Comparison of ENCODE assay signal across 16 mouse cellular contexts in genomic region chr15:94220686-94221085, GRCm38 (mm10).
DNase-seq lines count a peak whose midpoint lies in the region; ATAC-seq and TF ChIP-seq lines count a peak whose summit lies in the region.
"Had no signal": no experiment of that assay in that cellular context is flagged by ENCODE, and none has a peak within 500 bp of the region (broad histone marks: within the 10 kb centered on the region; RNA-seq: fewer than 3 reads in every experiment).

No protein-coding gene starts in this region.

- H3K36me3 ChIP-seq in intestine, embryonic 15.5 days: no peaks in the 10 kb centered on the region
- no peaks in the 10 kb centered on the region for H3K36me3 ChIP-seq in intestine, postnatal 0 days (ENCODE audit: control insufficient read depth, insufficient read depth)
- no peaks in the 10 kb centered on the region for H3K36me3 ChIP-seq in stomach, embryonic 15.5 days
- H3K36me3 ChIP-seq in stomach, postnatal 0 days (ENCODE audit: control insufficient read depth, insufficient read depth, low read length): no peaks in the 10 kb centered on the region
- no peaks in the 10 kb centered on the region for H3K36me3 ChIP-seq in limb, embryonic 10.5 days
- H3K36me3 ChIP-seq: embryonic facial prominence, embryonic 12.5 days; forebrain, embryonic 12.5 days; limb, embryonic 12.5 days; midbrain, embryonic 15.5 days; neural tube, embryonic 15.5 days had no signal

- H3K4me2 ChIP-seq in intestine, embryonic 15.5 days (replicated peaks): no peak overlapping the region
- no peak overlapping the region for H3K4me2 ChIP-seq in intestine, postnatal 0 days (replicated peaks; ENCODE audit: low read depth)
- H3K4me2 ChIP-seq in stomach, embryonic 15.5 days: no peak overlapping the region
- H3K4me2 ChIP-seq in stomach, postnatal 0 days (replicated peaks; ENCODE audit: low read depth): no peak overlapping the region
- H3K4me2 ChIP-seq: embryonic facial prominence, embryonic 12.5 days; forebrain, embryonic 12.5 days; limb, embryonic 12.5 days; midbrain, embryonic 15.5 days; neural tube, embryonic 15.5 days had no signal

- no peaks in the 10 kb centered on the region for H3K9me3 ChIP-seq in intestine, embryonic 15.5 days
- H3K9me3 ChIP-seq in intestine, postnatal 0 days (ENCODE audit: control insufficient read depth): no peaks in the 10 kb centered on the region
- no peaks in the 10 kb centered on the region for H3K9me3 ChIP-seq in stomach, embryonic 15.5 days
- no peaks in the 10 kb centered on the region for H3K9me3 ChIP-seq in stomach, postnatal 0 days (ENCODE audit: control insufficient read depth, low read length)
- H3K9me3 ChIP-seq in limb, embryonic 10.5 days (replicated peaks): no peaks in the 10 kb centered on the region
- H3K9me3 ChIP-seq: embryonic facial prominence, embryonic 12.5 days; forebrain, embryonic 12.5 days; limb, embryonic 12.5 days; midbrain, embryonic 15.5 days; neural tube, embryonic 15.5 days had no signal

- no peak overlapping the region for H3K27ac ChIP-seq in intestine, embryonic 15.5 days
- H3K27ac ChIP-seq in intestine, postnatal 0 days (ENCODE audit: low read depth, low read length): no peak overlapping the region
- H3K27ac ChIP-seq in stomach, embryonic 15.5 days: no peak overlapping the region
- H3K27ac ChIP-seq in stomach, postnatal 0 days (replicated peaks): no peak overlapping the region
- H3K27ac ChIP-seq in limb, embryonic 10.5 days: peak overlapping the region; percentile 58
- H3K27ac ChIP-seq: embryonic facial prominence, embryonic 12.5 days; forebrain, embryonic 12.5 days; hindbrain, postnatal 0 days; limb, embryonic 12.5 days; macrophage; midbrain, embryonic 15.5 days; neural tube, embryonic 15.5 days had no signal

- ATAC-seq in intestine, embryonic 15.5 days: peak; percentile 28; the same call in 1 of the 2 replicates
- ATAC-seq in intestine, postnatal 0 days: no peak
- ATAC-seq in stomach, embryonic 15.5 days (ENCODE audit: insufficient read depth, low FRiP score, low read depth): peak; percentile 27; the same call in 1 of the 2 replicates
- ATAC-seq in stomach, postnatal 0 days (ENCODE audit: low FRiP score, low TSS enrichment): no peak
- ATAC-seq: midbrain, embryonic 15.5 days had no signal

- no peak for TF ChIP-seq CTCF in intestine, postnatal 0 days (IDR thresholded peaks at IDR 0.05; ENCODE audit: low read depth)
- no peak for TF ChIP-seq CTCF in stomach, postnatal 0 days (IDR thresholded peaks at IDR 0.05; ENCODE audit: low read depth)

- no peak overlapping the region for H3K9ac ChIP-seq in intestine, embryonic 15.5 days
- H3K9ac ChIP-seq in intestine, postnatal 0 days (ENCODE audit: low read depth, low read length): no peak overlapping the region
- H3K9ac ChIP-seq in stomach, embryonic 15.5 days: no peak overlapping the region
- no peak overlapping the region for H3K9ac ChIP-seq in stomach, postnatal 0 days (ENCODE audit: low read length)
- H3K9ac ChIP-seq: embryonic facial prominence, embryonic 12.5 days; forebrain, embryonic 12.5 days; limb, embryonic 12.5 days; midbrain, embryonic 15.5 days; neural tube, embryonic 15.5 days had no signal

- H3K27me3 ChIP-seq in intestine, embryonic 15.5 days (replicated peaks): no peaks in the 10 kb centered on the region
- no peaks in the 10 kb centered on the region for H3K27me3 ChIP-seq in intestine, postnatal 0 days (replicated peaks; ENCODE audit: control insufficient read depth, insufficient read depth, low read length)
- H3K27me3 ChIP-seq in stomach, embryonic 15.5 days (replicated peaks): no peaks in the 10 kb centered on the region
- no peaks in the 10 kb centered on the region for H3K27me3 ChIP-seq in stomach, postnatal 0 days (ENCODE audit: control insufficient read depth, insufficient read depth, low read length)
- H3K27me3 ChIP-seq in limb, embryonic 10.5 days (ENCODE audit: low read depth, poor library complexity, severe bottlenecking): no peaks in the 10 kb centered on the region
- H3K27me3 ChIP-seq: embryonic facial prominence, embryonic 12.5 days; forebrain, embryonic 12.5 days; limb, embryonic 12.5 days; midbrain, embryonic 15.5 days; neural tube, embryonic 15.5 days had no signal

- H3K4me1 ChIP-seq in intestine, embryonic 15.5 days (replicated peaks): peaks cover 7% of the 10 kb centered on the region
- no peaks in the 10 kb centered on the region; the same call in 1 of the 2 replicates for H3K4me1 ChIP-seq in intestine, postnatal 0 days (replicated peaks; ENCODE audit: control insufficient read depth, insufficient read depth, low read length)
- peaks cover 3% of the 10 kb centered on the region; the same call in 1 of the 2 replicates for H3K4me1 ChIP-seq in stomach, embryonic 15.5 days
- no peaks in the 10 kb centered on the region for H3K4me1 ChIP-seq in stomach, postnatal 0 days (replicated peaks; ENCODE audit: control insufficient read depth, insufficient read depth)
- H3K4me1 ChIP-seq in limb, embryonic 10.5 days: peaks cover 45% of the 10 kb centered on the region
- H3K4me1 ChIP-seq: embryonic facial prominence, embryonic 12.5 days; forebrain, embryonic 12.5 days had no signal

- DNase-seq in stomach, postnatal 0 days (ENCODE audit: low spot score): no peak
- DNase-seq in limb, embryonic 10.5 days (ENCODE audit: low spot score): no peak
- DNase-seq in gastrocnemius, postnatal 10 days: no peak
- no peak for DNase-seq in right cerebral cortex, postnatal 4 days
- DNase-seq: adrenal gland, postnatal 14 days; right cerebral cortex, adult 18-20 months had no signal

- no peak for TF ChIP-seq EP300 in stomach, postnatal 0 days (optimal IDR thresholded peaks at IDR 0.05)

- no peak overlapping the region for H3K4me3 ChIP-seq in intestine, embryonic 15.5 days (replicated peaks)
- no peak overlapping the region for H3K4me3 ChIP-seq in intestine, postnatal 0 days (ENCODE audit: low read depth, low read length)
- no peak overlapping the region for H3K4me3 ChIP-seq in stomach, embryonic 15.5 days (replicated peaks)
- no peak overlapping the region for H3K4me3 ChIP-seq in stomach, postnatal 0 days (ENCODE audit: low read depth, low read length)
- no peak overlapping the region for H3K4me3 ChIP-seq in limb, embryonic 10.5 days
- H3K4me3 ChIP-seq: embryonic facial prominence, embryonic 12.5 days; forebrain, embryonic 12.5 days; limb, embryonic 12.5 days; midbrain, embryonic 15.5 days; neural tube, embryonic 15.5 days had no signal

- 48% methylated on average over 8 of the region's 8 CpGs for whole genome bisulfite sequencing in intestine, embryonic 15.5 days
- 61% methylated on average over 8 of the region's 8 CpGs for WGBS in intestine, postnatal 0 days
- WGBS in stomach, embryonic 15.5 days: 44% methylated on average over 8 of the region's 8 CpGs
- 44% methylated on average over 8 of the region's 8 CpGs for WGBS in stomach, postnatal 0 days
- WGBS in limb, embryonic 10.5 days: 38% methylated on average over 8 of the region's 8 CpGs

Comparison
In these comparisons a context has a peak if more than half of its experiments do, and no peak if none do; other contexts are left out.
1. ATAC-seq: peak in intestine, embryonic 15.5 days (single experiment) and stomach, embryonic 15.5 days (single experiment); none in intestine, postnatal 0 days (single experiment) and stomach, postnatal 0 days (single experiment).